Mouse (Mus musculus): ENCODE data around the gene Pla2g16. TPM values are rescaled to one million over a fixed set of nuclear protein-coding genes. Genes with fewer than 3 reads are reported as not detected.

Pla2g16 gene
- polyA plus RNA-seq, 1 experiment from 2014 or later = 14.8 TPM

DNA sequence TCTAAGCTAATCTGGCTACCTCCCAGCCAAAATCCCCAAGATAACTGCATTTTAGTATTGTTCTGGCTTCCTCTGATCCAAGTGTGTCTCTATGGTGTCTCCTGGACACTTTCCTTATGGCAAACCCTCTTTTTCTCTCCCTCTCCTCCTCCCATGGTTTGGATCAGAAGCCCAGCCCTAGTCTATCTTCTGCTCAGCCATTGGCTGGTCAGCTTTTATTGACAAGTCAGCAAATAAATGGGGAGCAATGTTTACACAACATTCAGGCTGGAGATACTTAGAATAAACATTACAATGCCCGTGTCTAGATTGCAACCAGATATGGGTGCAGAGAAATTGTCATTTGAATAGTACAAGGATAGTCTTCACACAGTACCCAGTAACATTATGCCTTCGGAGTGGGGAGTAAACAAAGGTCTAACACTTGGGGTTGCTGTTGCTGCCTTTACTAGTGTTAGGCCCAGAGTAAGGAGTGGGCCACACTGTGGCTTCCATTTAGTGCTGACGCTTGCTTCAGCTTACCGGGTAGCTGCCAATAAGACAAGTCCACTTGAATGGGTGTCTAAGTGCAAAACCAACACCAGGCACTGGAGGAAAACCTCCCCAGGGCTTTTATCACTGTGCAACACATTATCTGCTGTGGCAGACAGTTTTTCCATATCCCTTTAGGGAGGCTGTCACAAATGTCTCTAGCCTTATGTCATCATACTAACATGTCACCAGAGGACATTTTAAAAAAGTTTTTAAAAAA lies 5.5 kb upstream of the Pla2g16 start:
- ATAC-seq (ENCODE audit: insufficient number of reproducible peaks, low FRiP score, low TSS enrichment, low read depth) = no peak
- Histone ChIP-seq H3K36me3 (no peaks in the 10 kb centered on the region), H3K27ac (replicated peaks) (no peak overlapping the region), H3K9ac (no peak overlapping the region), H3K27me3 (no peaks in the 10 kb centered on the region), H3K4me3 (replicated peaks) (no peak overlapping the region), H3K9me3 (replicated peaks) (no peaks in the 10 kb centered on the region), H3K4me1 (no peaks in the 10 kb centered on the region), H3K4me2 (replicated peaks) (no peak overlapping the region)
- 42% methylated on average over 4 of the region's 4 CpGs for WGBS

DNA sequence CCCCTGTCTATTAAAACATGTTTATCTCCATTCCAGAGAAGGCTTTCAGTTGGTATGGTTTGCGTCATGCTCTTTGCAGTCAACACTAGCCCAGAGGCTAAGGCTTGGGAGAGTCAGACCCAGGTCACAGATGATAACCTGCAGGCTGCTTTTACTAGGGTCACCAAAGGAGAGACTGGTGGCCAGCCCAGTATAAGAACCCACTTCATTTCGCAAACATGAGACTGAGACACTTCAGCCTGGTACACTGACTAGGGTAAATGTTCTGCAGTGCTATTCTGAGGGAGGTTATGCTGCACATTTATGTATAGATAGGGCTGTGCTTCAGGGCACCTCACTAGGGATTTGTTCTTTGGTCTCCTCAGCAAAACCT lies 5.0 kb upstream of the Pla2g16 start:
- WGBS = 81% methylated on average over 2 of the region's 2 CpGs

GRCm38 (mm10) chr19:7553441-7553840 lies 3.8 kb upstream of the Pla2g16 start:
- ATAC-seq (ENCODE audit: insufficient number of reproducible peaks, low FRiP score, low TSS enrichment, low read depth) = no peak

More for the DNA sequence above, 5.0 kb upstream of the Pla2g16 start:
- H3K4me2 ChIP-seq (replicated peaks) = no peak overlapping the region
- H3K9me3 ChIP-seq (replicated peaks) = no peaks in the 10 kb centered on the region
- H3K4me3 ChIP-seq (replicated peaks) = no peak overlapping the region
- no peak overlapping the region for H3K27ac ChIP-seq (replicated peaks)
- no peak overlapping the region for H3K9ac ChIP-seq
- H3K4me1 ChIP-seq = peaks cover 2% of the 10 kb centered on the region
- no peak for ATAC-seq (ENCODE audit: insufficient number of reproducible peaks, low FRiP score, low TSS enrichment, low read depth)
- no peaks in the 10 kb centered on the region for H3K36me3 ChIP-seq
- H3K27me3 ChIP-seq = no peaks in the 10 kb centered on the region

DNA sequence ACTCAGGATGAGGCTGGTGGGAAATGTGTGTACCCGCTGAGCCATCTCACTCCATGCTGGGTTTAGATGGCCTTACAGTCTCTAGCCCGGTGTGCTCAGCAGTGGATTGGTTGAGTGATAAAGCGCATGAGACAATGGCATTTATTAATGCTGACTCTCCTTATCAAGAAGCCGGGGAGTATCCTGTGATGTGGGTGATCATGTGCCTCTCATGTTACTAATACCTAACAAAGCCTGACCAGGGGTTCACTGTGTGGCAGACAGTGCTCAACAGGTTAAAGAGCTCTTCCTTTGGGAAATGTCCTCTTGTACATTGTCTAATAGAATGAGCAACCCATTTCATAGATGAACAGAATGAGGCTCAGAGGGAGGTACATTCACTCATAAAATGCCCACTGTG lies 2.4 kb upstream of the Pla2g16 start:
- H3K4me3 ChIP-seq (replicated peaks) = no peak overlapping the region
- no peak for ATAC-seq (ENCODE audit: insufficient number of reproducible peaks, low FRiP score, low TSS enrichment, low read depth)
- no peak overlapping the region for H3K4me2 ChIP-seq (replicated peaks)
- no peak overlapping the region for H3K27ac ChIP-seq (replicated peaks)
- H3K36me3 ChIP-seq = no peaks in the 10 kb centered on the region
- no peaks in the 10 kb centered on the region for H3K27me3 ChIP-seq
- H3K4me1 ChIP-seq = peaks cover 14% of the 10 kb centered on the region
- 77% methylated on average over 4 of the region's 4 CpGs for WGBS
- H3K9me3 ChIP-seq (replicated peaks) = no peaks in the 10 kb centered on the region
- H3K9ac ChIP-seq = no peak overlapping the region

More at GRCm38 (mm10) chr19:7553441-7553840, 3.8 kb upstream of the Pla2g16 start:
- no peaks in the 10 kb centered on the region for H3K36me3 ChIP-seq
- H3K27me3 ChIP-seq = no peaks in the 10 kb centered on the region
- no peak overlapping the region for H3K4me3 ChIP-seq (replicated peaks)
- H3K27ac ChIP-seq (replicated peaks) = no peak overlapping the region
- H3K4me1 ChIP-seq = peaks cover 14% of the 10 kb centered on the region
- H3K4me2 ChIP-seq (replicated peaks) = no peak overlapping the region
- no peaks in the 10 kb centered on the region for H3K9me3 ChIP-seq (replicated peaks)
- H3K9ac ChIP-seq = no peak overlapping the region

DNA sequence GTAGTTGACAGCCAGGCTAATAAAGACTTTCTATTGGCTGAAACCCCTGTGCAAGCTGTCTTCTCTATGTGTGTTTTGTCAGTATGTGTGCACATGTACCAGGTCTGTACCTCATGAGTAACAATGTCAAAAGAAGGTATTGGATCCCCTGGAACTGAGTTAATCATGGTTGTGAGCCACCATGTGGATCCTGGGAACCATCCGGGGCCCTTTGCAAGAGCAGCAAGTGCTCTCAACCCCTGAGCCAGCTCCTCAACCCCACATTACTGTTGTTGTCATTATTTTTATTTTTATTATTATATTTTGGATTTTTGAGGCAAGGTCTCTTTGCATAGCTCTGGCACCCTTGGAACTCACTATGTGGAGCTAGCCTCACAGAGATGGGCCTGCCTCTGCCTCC lies 618 bp upstream of the Pla2g16 start:
- Histone ChIP-seq H3K27me3 (no peaks in the 10 kb centered on the region), H3K27ac (replicated peaks) (no peak overlapping the region), H3K4me1 (peaks cover 20% of the 10 kb centered on the region), H3K4me3 (replicated peaks) (no peak overlapping the region), H3K9me3 (replicated peaks) (no peaks in the 10 kb centered on the region), H3K36me3 (no peaks in the 10 kb centered on the region), H3K4me2 (replicated peaks) (no peak overlapping the region), H3K9ac (no peak overlapping the region)
- no peak for ATAC-seq (ENCODE audit: insufficient number of reproducible peaks, low FRiP score, low TSS enrichment, low read depth)
- 94% methylated on average over 1 of the region's 1 CpGs for WGBS

GRCm38 (mm10) chr19:7557844-7558243 lies 585 bp downstream of the Pla2g16 start:
- H3K9me3 ChIP-seq (replicated peaks) = no peaks in the 10 kb centered on the region
- H3K27ac ChIP-seq (replicated peaks) = no peak overlapping the region

GRCm38 (mm10) chr19:7558675-7559074 lies 1.4 kb downstream of the Pla2g16 start:
- no peak overlapping the region for H3K9ac ChIP-seq
- 54% methylated on average over 4 of the region's 4 CpGs for WGBS
- no peak overlapping the region for H3K4me2 ChIP-seq (replicated peaks)
- no peaks in the 10 kb centered on the region for H3K27me3 ChIP-seq
- ATAC-seq (ENCODE audit: insufficient number of reproducible peaks, low FRiP score, low TSS enrichment, low read depth) = no peak
- H3K36me3 ChIP-seq = no peaks in the 10 kb centered on the region
- 0 out of 2 replicates have a peak overlapping the region, but pooled peaks have one; percentile 48 for H3K4me3 ChIP-seq (replicated peaks)
- peaks cover 20% of the 10 kb centered on the region for H3K4me1 ChIP-seq
- H3K27ac ChIP-seq (replicated peaks) = no peak overlapping the region
- no peaks in the 10 kb centered on the region for H3K9me3 ChIP-seq (replicated peaks)

More at GRCm38 (mm10) chr19:7557844-7558243, 585 bp downstream of the Pla2g16 start:
- H3K4me3 ChIP-seq (replicated peaks) = peak overlapping the region; percentile 48
- H3K27me3 ChIP-seq = no peaks in the 10 kb centered on the region
- peak overlapping the region; percentile 12; the same call in 1 of the 2 replicates for H3K9ac ChIP-seq
- peaks cover 20% of the 10 kb centered on the region for H3K4me1 ChIP-seq
- peak overlapping the region; percentile 84 for H3K4me2 ChIP-seq (replicated peaks)
- WGBS = 6% methylated on average over 4 of the region's 4 CpGs
- no peaks in the 10 kb centered on the region for H3K36me3 ChIP-seq
- peak; percentile 16; the same call in 1 of the 2 replicates for ATAC-seq (ENCODE audit: insufficient number of reproducible peaks, low FRiP score, low TSS enrichment, low read depth)

DNA sequence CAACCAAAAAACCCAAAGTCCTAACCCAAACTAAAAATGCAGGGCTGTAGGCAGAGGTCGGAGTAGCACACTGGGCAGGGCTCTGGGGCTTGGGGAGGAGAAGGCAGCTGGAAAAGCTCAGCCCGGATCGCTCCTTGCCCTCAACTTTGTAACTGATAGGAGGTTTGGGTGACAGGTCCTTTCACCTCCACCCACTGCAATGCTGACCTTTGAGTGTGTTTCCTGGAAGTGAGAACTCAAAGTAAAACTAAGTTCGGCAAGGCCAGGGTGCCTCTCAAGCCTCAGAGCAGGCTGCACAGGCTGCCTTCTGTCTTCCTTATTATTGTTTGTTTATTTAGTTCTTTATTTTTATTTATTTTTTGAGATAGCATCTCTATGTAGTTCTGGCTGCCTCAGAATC lies 2.7 kb downstream of the Pla2g16 start:
- no peak for ATAC-seq (ENCODE audit: insufficient number of reproducible peaks, low FRiP score, low TSS enrichment, low read depth)
- Histone ChIP-seq H3K9ac (no peak overlapping the region), H3K36me3 (no peaks in the 10 kb centered on the region)

DNA sequence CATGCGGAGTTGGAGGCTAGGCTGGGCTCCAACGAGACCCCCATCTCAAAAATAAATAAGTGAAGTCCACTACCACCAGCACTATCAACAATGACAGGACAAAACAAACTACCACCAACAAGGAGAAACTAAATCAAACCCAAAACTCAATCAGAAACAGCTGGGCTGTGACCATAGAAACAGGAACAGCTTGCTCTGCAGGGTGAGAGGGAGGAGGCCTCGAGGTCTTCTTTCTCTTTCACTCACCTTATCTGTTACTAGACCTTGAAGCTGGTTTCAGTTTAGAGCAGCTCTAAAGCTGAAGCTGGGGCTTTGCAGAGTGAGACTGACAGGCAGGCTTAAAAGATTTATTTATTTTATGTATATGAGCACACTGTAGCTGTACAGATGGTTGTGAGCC lies 4.2 kb downstream of the Pla2g16 start:
- Histone ChIP-seq H3K4me2 (replicated peaks) (no peak overlapping the region), H3K9ac (no peak overlapping the region), H3K4me1 (peaks cover 20% of the 10 kb centered on the region), H3K9me3 (replicated peaks) (no peaks in the 10 kb centered on the region), H3K27me3 (no peaks in the 10 kb centered on the region), H3K36me3 (no peaks in the 10 kb centered on the region), H3K27ac (replicated peaks) (no peak overlapping the region), H3K4me3 (replicated peaks) (no peak overlapping the region)
- no peak for ATAC-seq (ENCODE audit: insufficient number of reproducible peaks, low FRiP score, low TSS enrichment, low read depth)
- WGBS = 50% methylated on average over 3 of the region's 3 CpGs

More for the DNA sequence above, 2.7 kb downstream of the Pla2g16 start:
- Histone ChIP-seq H3K9me3 (replicated peaks) (no peaks in the 10 kb centered on the region), H3K27ac (replicated peaks) (no peak overlapping the region), H3K4me2 (replicated peaks) (no peak overlapping the region), H3K4me1 (peaks cover 20% of the 10 kb centered on the region), H3K27me3 (no peaks in the 10 kb centered on the region), H3K4me3 (replicated peaks) (no peak overlapping the region)
- WGBS = 56% methylated on average over 4 of the region's 4 CpGs

GRCm38 (mm10) chr19:7562601-7563129 lies 5.4 kb downstream of the Pla2g16 start:
- no peak overlapping the region for H3K9ac ChIP-seq
- no peak overlapping the region for H3K4me2 ChIP-seq (replicated peaks)
- H3K27ac ChIP-seq (replicated peaks) = no peak overlapping the region
- H3K4me1 ChIP-seq = peaks cover 14% of the 10 kb centered on the region
- ATAC-seq (ENCODE audit: insufficient number of reproducible peaks, low FRiP score, low TSS enrichment, low read depth) = no peak
- no peak overlapping the region for H3K4me3 ChIP-seq (replicated peaks)
- WGBS = 60% methylated on average over 10 of the region's 10 CpGs
- no peaks in the 10 kb centered on the region for H3K27me3 ChIP-seq
- no peaks in the 10 kb centered on the region for H3K36me3 ChIP-seq
- no peaks in the 10 kb centered on the region for H3K9me3 ChIP-seq (replicated peaks)

GRCm38 (mm10) chr19:7563676-7564075 lies 6.4 kb downstream of the Pla2g16 start:
- H3K27ac ChIP-seq (replicated peaks) = no peak overlapping the region
- 60% methylated on average over 2 of the region's 2 CpGs for WGBS
- H3K4me3 ChIP-seq (replicated peaks) = no peak overlapping the region
- no peaks in the 10 kb centered on the region for H3K36me3 ChIP-seq
- no peak for ATAC-seq (ENCODE audit: insufficient number of reproducible peaks, low FRiP score, low TSS enrichment, low read depth)
- no peaks in the 10 kb centered on the region for H3K27me3 ChIP-seq
- H3K4me1 ChIP-seq = peaks cover 10% of the 10 kb centered on the region
- H3K9me3 ChIP-seq (replicated peaks) = no peaks in the 10 kb centered on the region
- no peak overlapping the region for H3K9ac ChIP-seq
- H3K4me2 ChIP-seq (replicated peaks) = no peak overlapping the region

DNA sequence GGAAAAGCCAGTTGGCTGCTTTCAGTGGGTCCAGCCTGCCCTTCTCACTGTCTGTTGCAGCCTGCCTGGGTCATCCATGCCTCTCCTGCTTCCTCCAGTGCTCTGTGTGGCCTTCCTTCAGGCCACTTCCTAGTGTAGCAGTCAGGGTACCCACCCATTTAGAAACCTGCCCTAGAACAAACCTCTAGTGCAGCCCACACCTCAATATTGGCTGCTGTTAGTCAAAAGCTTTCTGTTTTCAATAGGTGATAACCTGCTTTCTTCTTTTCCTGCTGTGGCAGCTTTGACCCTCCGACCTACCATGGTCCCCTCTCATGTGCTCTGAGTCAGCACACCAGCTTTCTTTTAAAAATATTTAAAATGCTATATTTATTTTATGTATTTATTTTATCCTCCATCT lies 7.2 kb downstream of the Pla2g16 start:
- Histone ChIP-seq H3K27ac (replicated peaks) (no peak overlapping the region), H3K36me3 (no peaks in the 10 kb centered on the region), H3K27me3 (no peaks in the 10 kb centered on the region), H3K4me3 (replicated peaks) (no peak overlapping the region), H3K9me3 (replicated peaks) (no peaks in the 10 kb centered on the region), H3K9ac (no peak overlapping the region), H3K4me1 (peaks cover 12% of the 10 kb centered on the region), H3K4me2 (replicated peaks) (no peak overlapping the region)
- 83% methylated on average over 1 of the region's 1 CpGs for WGBS
- no peak for ATAC-seq (ENCODE audit: insufficient number of reproducible peaks, low FRiP score, low TSS enrichment, low read depth)
